Mouse (Mus musculus): ENCODE measurements around the gene Hist2h2ac. TPM values are rescaled to one million over a fixed set of nuclear protein-coding genes. Genes with fewer than 3 reads are reported as not detected.
"Not testable (repeated sequence)": the region's sequence is repeated elsewhere in the genome, so short reads cannot be mapped to it uniquely, and the experiment has no call there.

Hist2h2ac gene
- polyA plus RNA-seq, 1 experiment from 2014 or later = 7.6 TPM

DNA sequence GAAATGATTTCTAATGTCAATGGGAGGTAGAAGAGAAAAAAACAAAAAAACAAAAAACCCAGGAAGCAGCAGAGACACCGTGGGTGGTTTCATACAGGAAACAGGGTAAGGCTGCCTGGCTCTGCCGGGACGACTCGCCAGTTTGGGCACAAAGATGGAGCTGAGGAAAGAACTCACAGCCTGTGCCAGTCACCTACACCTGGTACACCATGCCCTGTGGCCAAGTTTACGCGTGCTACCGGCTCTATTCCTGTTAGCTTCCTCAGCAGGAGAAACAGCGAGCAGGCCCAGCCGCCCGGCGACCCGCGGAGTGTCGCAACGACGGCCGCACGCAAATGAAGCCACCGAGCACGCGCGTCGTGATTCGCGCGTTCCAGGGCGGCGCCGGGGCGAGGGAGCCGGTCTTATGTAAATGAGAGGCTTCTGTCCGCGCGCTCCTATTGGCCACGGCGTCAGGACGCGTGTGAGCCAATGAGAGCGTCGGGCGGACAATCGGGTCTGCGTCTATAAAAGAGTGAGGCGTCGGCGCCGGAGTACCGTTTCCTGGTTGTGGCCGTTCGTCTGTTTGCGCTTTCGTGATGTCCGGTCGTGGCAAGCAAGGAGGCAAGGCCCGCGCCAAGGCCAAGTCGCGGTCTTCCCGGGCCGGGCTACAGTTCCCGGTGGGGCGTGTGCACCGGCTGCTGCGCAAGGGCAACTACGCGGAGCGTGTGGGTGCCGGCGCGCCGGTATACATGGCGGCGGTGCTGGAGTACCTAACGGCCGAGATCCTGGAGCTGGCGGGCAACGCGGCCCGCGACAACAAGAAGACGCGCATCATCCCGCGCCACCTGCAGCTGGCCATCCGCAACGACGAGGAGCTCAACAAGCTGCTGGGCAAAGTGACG lies 24.6 kb upstream of the Hist2h2ac start, which contains the start of gene Hist2h2aa1:
Hist2h2aa1 (plus strand) TSS at position 495 of the 884 bp plus-strand sequence.
- Histone ChIP-seq H3K9ac (replicated peaks; ENCODE audit: low read depth, low read length) (peak within 1 kb of the TSS; percentile 78), H3K27ac (ENCODE audit: low read length) (peak within 1 kb of the TSS; percentile 98), H3K4me3 (ENCODE audit: low read depth, low read length) (peak within 1 kb of the TSS; percentile 43), H3K4me1 (ENCODE audit: control insufficient read depth, insufficient read depth, low read length) (peaks cover 16% of the 10 kb centered on the region; the same call in 1 of the 2 replicates), H3K4me2 (replicated peaks; ENCODE audit: low read depth, low read length) (peak within 1 kb of the TSS; percentile 60)
- ATAC-seq (ENCODE audit: insufficient number of reproducible peaks, insufficient read depth, low FRiP score, low read depth) = peak; percentile 90
- not testable (repeated sequence) for H3K27me3 ChIP-seq (ENCODE audit: control insufficient read depth, insufficient read depth, low read length); H3K9me3 ChIP-seq (ENCODE audit: control insufficient read depth, low read depth, low read length); H3K36me3 ChIP-seq (ENCODE audit: control insufficient read depth, insufficient read depth, low read length)
- under 1% methylated on average over 21 of the region's 88 CpGs for WGBS

DNA sequence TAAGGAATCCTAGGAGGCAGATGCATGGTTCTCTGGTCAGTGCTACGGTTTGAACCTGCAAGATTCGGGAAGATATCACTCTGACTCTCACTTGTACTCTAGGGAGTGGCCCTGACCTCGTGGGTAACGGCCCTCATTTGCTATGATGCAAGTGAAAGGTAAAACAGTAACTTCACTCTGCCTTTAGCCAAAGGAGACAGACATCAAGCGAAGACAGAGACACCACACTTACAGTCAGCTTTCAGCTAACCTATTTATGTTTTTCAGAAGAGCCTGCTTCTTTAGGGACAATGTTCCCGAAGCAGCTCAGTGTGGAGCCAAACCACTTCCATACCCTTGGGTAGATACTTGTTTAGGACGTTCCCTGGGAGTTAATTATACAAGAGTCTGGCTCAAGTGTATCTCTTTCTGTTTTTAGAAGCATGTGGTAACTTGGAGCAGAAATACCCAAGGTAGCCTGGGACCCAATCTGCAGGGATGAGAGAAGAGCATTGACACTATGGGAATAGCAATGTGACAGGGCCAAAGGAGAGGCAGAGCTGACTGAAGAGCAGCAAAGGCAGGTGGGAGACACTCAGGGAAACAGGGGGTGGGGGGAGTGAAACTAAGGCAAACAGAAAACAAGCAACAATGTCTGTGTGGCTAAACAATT lies 23.4 kb upstream of the Hist2h2ac start:
- H3K27me3 ChIP-seq (ENCODE audit: control insufficient read depth, insufficient read depth, low read length) = no peaks in the 10 kb centered on the region
- peaks cover 16% of the 10 kb centered on the region; the same call in 1 of the 2 replicates for H3K4me1 ChIP-seq (ENCODE audit: control insufficient read depth, insufficient read depth, low read length)
- ATAC-seq (ENCODE audit: insufficient number of reproducible peaks, insufficient read depth, low FRiP score, low read depth) = no peak
- H3K4me2 ChIP-seq (replicated peaks; ENCODE audit: low read depth, low read length) = peak overlapping the region; percentile 60
- H3K27ac ChIP-seq (ENCODE audit: low read length) = peak overlapping the region; percentile 98; the same call in 1 of the 2 replicates
- H3K9me3 ChIP-seq (ENCODE audit: control insufficient read depth, low read depth, low read length) = no peaks in the 10 kb centered on the region
- peak overlapping the region; percentile 43; the same call in 1 of the 2 replicates for H3K4me3 ChIP-seq (ENCODE audit: low read depth, low read length)
- 71% methylated on average over 7 of the region's 7 CpGs for WGBS
- peak overlapping the region; percentile 78; the same call in 1 of the 2 replicates for H3K9ac ChIP-seq (replicated peaks; ENCODE audit: low read depth, low read length)
- no peaks in the 10 kb centered on the region for H3K36me3 ChIP-seq (ENCODE audit: control insufficient read depth, insufficient read depth, low read length)

DNA sequence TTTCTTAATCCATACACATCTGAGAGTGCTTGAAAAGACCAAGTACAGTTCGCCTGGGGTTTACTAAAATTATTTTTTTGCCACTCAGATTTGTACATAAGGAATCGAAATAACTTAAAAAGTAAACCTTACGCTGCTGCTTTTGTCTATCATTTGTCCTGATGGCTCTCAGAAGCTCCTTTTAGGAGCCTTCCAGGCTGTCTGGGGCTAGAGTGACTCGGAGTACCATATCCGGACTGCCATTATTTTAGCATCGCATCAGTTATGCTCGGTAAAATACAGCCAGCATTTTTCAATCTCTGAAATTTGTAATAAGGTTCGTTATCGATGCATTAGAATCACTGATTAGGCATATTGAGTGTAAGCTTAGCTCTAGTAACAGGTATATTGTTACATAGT lies 20.1 kb upstream of the Hist2h2ac start:
- H3K36me3 ChIP-seq (ENCODE audit: control insufficient read depth, insufficient read depth, low read length) = no peaks in the 10 kb centered on the region
- WGBS = 77% methylated on average over 9 of the region's 9 CpGs
- no peak for ATAC-seq (ENCODE audit: insufficient number of reproducible peaks, insufficient read depth, low FRiP score, low read depth)

DNA sequence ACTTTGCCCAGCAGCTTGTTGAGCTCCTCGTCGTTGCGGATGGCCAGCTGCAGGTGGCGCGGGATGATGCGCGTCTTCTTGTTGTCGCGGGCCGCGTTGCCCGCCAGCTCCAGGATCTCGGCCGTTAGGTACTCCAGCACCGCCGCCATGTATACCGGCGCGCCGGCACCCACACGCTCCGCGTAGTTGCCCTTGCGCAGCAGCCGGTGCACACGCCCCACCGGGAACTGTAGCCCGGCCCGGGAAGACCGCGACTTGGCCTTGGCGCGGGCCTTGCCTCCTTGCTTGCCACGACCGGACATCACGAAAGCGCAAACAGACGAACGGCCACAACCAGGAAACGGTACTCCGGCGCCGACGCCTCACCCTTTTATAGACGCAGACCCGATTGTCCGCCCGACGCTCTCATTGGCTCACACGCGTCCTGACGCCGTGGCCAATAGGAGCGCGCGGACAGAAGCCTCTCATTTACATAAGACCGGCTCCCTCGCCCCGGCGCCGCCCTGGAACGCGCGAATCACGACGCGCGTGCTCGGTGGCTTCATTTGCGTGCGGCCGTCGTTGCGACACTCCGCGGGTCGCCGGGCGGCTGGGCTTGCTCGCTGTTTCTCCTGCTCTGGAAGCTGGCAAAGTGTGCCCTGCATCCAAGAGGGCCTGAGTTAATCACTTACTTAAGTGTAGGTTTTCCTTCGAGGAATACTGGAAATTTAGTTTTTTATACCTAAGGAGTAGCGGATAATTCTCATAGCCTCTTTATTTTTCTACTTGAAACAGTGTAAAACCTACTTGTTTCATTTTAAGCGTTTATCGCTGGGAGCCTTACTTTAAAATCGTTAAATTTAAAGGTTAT lies 19.5 kb upstream of the Hist2h2ac start, which contains the start of gene Hist2h2aa2:
Hist2h2aa2 (minus strand) TSS at position 328 of the 850 bp plus-strand sequence.
- H3K9me3 ChIP-seq (ENCODE audit: control insufficient read depth, low read depth, low read length); H3K36me3 ChIP-seq (ENCODE audit: control insufficient read depth, insufficient read depth, low read length); H3K27me3 ChIP-seq (ENCODE audit: control insufficient read depth, insufficient read depth, low read length): not testable (repeated sequence)
- Histone ChIP-seq H3K4me1 (ENCODE audit: control insufficient read depth, insufficient read depth, low read length) (peaks cover 18% of the 10 kb centered on the region), H3K4me3 (ENCODE audit: low read depth, low read length) (peak within 1 kb of the TSS; percentile 4; the same call in 1 of the 2 replicates), H3K4me2 (replicated peaks; ENCODE audit: low read depth, low read length) (peak within 1 kb of the TSS; percentile 30), H3K27ac (ENCODE audit: low read length) (peak within 1 kb of the TSS; percentile 84), H3K9ac (replicated peaks; ENCODE audit: low read depth, low read length) (peak within 1 kb of the TSS; percentile 31; the same call in 1 of the 2 replicates)
- ATAC-seq (ENCODE audit: insufficient number of reproducible peaks, insufficient read depth, low FRiP score, low read depth) = peak; percentile 85
- WGBS = 5% methylated on average over 24 of the region's 85 CpGs

More for the DNA sequence above, 20.1 kb upstream of the Hist2h2ac start:
- Histone ChIP-seq H3K4me2 (replicated peaks; ENCODE audit: low read depth, low read length) (peak overlapping the region; percentile 30), H3K27ac (ENCODE audit: low read length) (peak overlapping the region; percentile 84), H3K4me3 (ENCODE audit: low read depth, low read length) (peak overlapping the region; percentile 4; the same call in 1 of the 2 replicates), H3K9me3 (ENCODE audit: control insufficient read depth, low read depth, low read length) (no peaks in the 10 kb centered on the region), H3K27me3 (ENCODE audit: control insufficient read depth, insufficient read depth, low read length) (no peaks in the 10 kb centered on the region), H3K4me1 (ENCODE audit: control insufficient read depth, insufficient read depth, low read length) (peaks cover 18% of the 10 kb centered on the region), H3K9ac (replicated peaks; ENCODE audit: low read depth, low read length) (peak overlapping the region; percentile 31; the same call in 1 of the 2 replicates)

DNA sequence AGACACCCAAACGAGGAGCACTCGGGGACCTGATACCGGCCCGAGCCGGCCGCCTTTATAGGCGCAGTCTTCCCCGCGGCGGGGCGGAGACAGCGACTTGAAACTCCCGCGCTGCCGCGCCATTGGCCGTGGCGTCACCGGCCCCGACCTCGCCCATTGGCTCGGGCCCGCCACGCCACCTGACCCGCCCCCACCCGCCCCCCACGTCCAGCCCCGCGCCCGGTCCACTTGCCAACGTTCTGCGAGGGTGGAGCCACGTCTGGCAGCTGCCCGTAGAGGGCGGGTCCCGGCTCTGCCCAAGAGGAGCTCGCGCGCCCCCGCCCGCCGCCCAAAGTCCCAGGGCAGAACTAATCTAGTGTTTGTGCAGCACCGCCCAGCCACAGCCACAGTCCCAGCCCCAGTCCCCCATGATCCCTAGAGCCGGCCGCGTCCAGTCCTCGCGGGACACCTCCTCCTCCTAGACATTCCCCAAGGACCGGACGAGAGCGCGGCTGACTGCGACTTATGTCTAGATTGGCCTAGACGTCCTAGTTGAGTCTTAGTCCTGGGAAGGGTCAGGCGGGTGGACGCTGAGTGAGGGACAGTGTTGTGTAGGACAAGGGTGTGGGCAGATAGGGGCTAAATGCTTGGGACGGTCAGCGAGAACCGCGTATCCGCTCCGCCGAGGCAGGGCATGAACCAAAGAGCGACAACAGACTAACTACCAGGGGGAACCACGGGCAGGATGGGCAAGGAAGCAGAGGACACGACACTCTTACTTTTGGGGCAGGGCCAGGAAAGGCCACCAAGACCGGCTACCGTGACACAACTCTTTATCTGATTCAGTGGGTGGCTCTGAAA lies 18.5 kb upstream of the Hist2h2ac start, which contains the start of gene Hist2h3c2:
Hist2h3c2 (minus strand) TSS at position 174 of the 840 bp plus-strand sequence.
- peak; percentile 93 for ATAC-seq (ENCODE audit: insufficient number of reproducible peaks, insufficient read depth, low FRiP score, low read depth)

DNA sequence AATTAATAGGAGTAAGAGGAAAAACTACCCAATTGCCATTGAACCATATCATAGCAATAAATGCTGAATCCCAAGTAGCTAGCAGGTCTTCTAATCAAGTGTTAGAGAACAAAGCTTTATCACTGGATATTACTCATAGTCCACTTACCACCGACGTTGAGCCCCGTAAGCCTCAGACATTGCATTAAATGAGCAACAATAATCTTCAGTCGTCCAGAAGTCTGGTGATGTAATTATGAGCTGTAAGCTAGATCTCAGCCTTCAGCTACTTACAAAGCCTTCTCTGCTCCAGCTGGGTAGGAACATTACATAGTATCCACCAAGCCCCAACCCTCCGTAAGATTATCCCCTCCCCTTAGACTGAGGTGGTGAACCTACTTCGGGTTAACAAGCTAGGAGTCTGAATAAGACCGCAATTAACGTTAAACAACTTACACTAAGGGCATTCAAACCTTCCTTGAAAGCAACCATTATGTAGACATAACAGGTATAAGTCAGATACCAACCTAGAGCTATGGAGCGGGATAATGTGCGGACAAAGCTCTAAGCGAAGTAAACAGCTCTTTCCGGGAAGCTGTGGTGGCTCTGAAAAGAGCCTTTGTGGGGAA lies 17.3 kb upstream of the Hist2h2ac start:
- Histone ChIP-seq H3K9ac (replicated peaks; ENCODE audit: low read depth, low read length) (peak overlapping the region; percentile 65), H3K27me3 (ENCODE audit: control insufficient read depth, insufficient read depth, low read length) (no peaks in the 10 kb centered on the region), H3K4me1 (ENCODE audit: control insufficient read depth, insufficient read depth, low read length) (peaks cover 9% of the 10 kb centered on the region), H3K36me3 (ENCODE audit: control insufficient read depth, insufficient read depth, low read length) (no peaks in the 10 kb centered on the region), H3K4me3 (ENCODE audit: low read depth, low read length) (peak overlapping the region; percentile 32), H3K4me2 (replicated peaks; ENCODE audit: low read depth, low read length) (peak overlapping the region; percentile 59), H3K27ac (ENCODE audit: low read length) (peak overlapping the region; percentile 59), H3K9me3 (ENCODE audit: control insufficient read depth, low read depth, low read length) (no peaks in the 10 kb centered on the region)
- 1% methylated on average over 12 of the region's 12 CpGs for WGBS
- ATAC-seq (ENCODE audit: insufficient number of reproducible peaks, insufficient read depth, low FRiP score, low read depth) = no peak

More for the DNA sequence above, 18.5 kb upstream of the Hist2h2ac start, which contains the start of gene Hist2h3c2:
- H3K4me3 ChIP-seq (ENCODE audit: low read depth, low read length) = peak within 1 kb of the TSS; percentile 32
- peaks cover 15% of the 10 kb centered on the region for H3K4me1 ChIP-seq (ENCODE audit: control insufficient read depth, insufficient read depth, low read length)
- H3K4me2 ChIP-seq (replicated peaks; ENCODE audit: low read depth, low read length) = peak within 1 kb of the TSS; percentile 59
- not testable (repeated sequence) for H3K9me3 ChIP-seq (ENCODE audit: control insufficient read depth, low read depth, low read length); H3K27me3 ChIP-seq (ENCODE audit: control insufficient read depth, insufficient read depth, low read length); H3K36me3 ChIP-seq (ENCODE audit: control insufficient read depth, insufficient read depth, low read length)
- peak within 1 kb of the TSS; percentile 61 for H3K27ac ChIP-seq (ENCODE audit: low read length)
- H3K9ac ChIP-seq (replicated peaks; ENCODE audit: low read depth, low read length) = peak within 1 kb of the TSS; percentile 65
- under 1% methylated on average over 10 of the region's 68 CpGs for WGBS

DNA sequence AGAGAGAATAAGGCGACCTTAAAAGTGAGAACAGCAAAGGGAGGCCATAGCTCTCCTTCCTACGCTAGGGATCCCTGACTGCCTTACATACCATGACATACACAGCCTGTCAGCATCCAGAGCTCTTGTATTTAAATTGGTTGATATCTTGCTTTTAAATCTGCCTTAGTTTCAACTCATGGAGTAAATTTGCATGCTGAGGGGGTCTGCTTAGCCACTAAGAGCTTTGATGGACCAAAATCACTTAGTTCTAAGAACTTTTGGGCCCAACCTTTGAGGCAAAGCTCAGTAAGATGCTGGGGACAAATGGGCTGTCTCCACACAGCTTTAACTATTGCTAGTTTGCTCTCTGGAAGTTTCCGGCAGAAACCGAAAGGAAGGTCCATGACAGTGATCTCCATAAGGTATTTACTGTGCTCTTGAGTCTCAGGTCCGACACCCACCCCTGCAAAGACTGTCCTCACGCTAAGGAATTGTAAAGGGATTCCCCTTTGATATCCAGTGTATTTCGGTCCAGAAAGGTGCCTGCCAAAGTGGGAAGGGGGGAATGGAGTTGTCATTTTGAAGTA lies 16.7 kb upstream of the Hist2h2ac start:
- Histone ChIP-seq H3K27me3 (ENCODE audit: control insufficient read depth, insufficient read depth, low read length) (no peaks in the 10 kb centered on the region), H3K4me2 (replicated peaks; ENCODE audit: low read depth, low read length) (peak overlapping the region; percentile 59), H3K9me3 (ENCODE audit: control insufficient read depth, low read depth, low read length) (no peaks in the 10 kb centered on the region), H3K4me1 (ENCODE audit: control insufficient read depth, insufficient read depth, low read length) (peaks cover 9% of the 10 kb centered on the region), H3K36me3 (ENCODE audit: control insufficient read depth, insufficient read depth, low read length) (no peaks in the 10 kb centered on the region), H3K9ac (replicated peaks; ENCODE audit: low read depth, low read length) (peak overlapping the region; percentile 65), H3K27ac (ENCODE audit: low read length) (peak overlapping the region; percentile 59), H3K4me3 (ENCODE audit: low read depth, low read length) (peak overlapping the region; percentile 32)
- 16% methylated on average over 7 of the region's 7 CpGs for WGBS
- no peak for ATAC-seq (ENCODE audit: insufficient number of reproducible peaks, insufficient read depth, low FRiP score, low read depth)

All from stomach, embryonic 14.5 days (tissue).